Mouse (Mus musculus) limb, embryonic 14.5 days (tissue): Measurements from ENCODE around the gene Eif4g3. TPM values are rescaled to one million over a fixed set of nuclear protein-coding genes. Genes with fewer than 3 reads are reported as not detected.

Source experiments
- ATAC-seq: fragments of 200-750 bp; cut with Nextera tagmentation; 2 replicates; pipeline ENCODE4 v1.8.0; 2017; ENCODE audit warnings: low read depth, moderate number of reproducible peaks, moderate TSS enrichment; ENCODE audit not compliant: low FRiP score
- DNase-seq: peaks from one replicate; pipeline ENCODE4 v3.0.0-alpha.2; 2015; ENCODE audit warnings: low spot score
- H3K27ac ChIP-seq: fragments of 300-500 bp; sonication (generic); replicated peaks from 2 replicates; pipeline ENCODE4 v1.5.1; 2014; ENCODE audit warnings: low read depth, mild to moderate bottlenecking, low read length, moderate library complexity, mixed read lengths
- H3K27me3 ChIP-seq: fragments of 300-500 bp; sonication (generic); 2 replicates; pipeline ENCODE4 v1.6.1; 2014; ENCODE audit warnings: low read length, mixed read lengths; ENCODE audit not compliant: control insufficient read depth, insufficient read depth
- H3K36me3 ChIP-seq: fragments of 300-500 bp; sonication (generic); 2 replicates; pipeline ENCODE4 v1.6.1; 2014; ENCODE audit warnings: mild to moderate bottlenecking, low read length, moderate library complexity, mixed read lengths; ENCODE audit not compliant: control insufficient read depth, insufficient read depth
- H3K4me1 ChIP-seq: fragments of 300-500 bp; sonication (generic); 2 replicates; pipeline ENCODE4 v1.6.1; 2014; ENCODE audit warnings: antibody characterized with exemption, low read length, mixed read lengths; ENCODE audit not compliant: control insufficient read depth, insufficient read depth
- H3K4me2 ChIP-seq: fragments of 300-500 bp; sonication (generic); replicated peaks from 2 replicates; pipeline ENCODE4 v1.6.1; 2014; ENCODE audit warnings: low read depth, mild to moderate bottlenecking, low read length, moderate library complexity; ENCODE audit not compliant: severe bottlenecking
- H3K4me3 ChIP-seq: fragments of 300-500 bp; sonication (generic); replicated peaks from 2 replicates; pipeline ENCODE4 v1.5.1; 2014; ENCODE audit warnings: low read length
- H3K9ac ChIP-seq: fragments of 300-500 bp; sonication (generic); 2 replicates; pipeline ENCODE4 v1.6.1; 2014; ENCODE audit warnings: mild to moderate bottlenecking, low read depth, low read length, moderate library complexity; ENCODE audit not compliant: severe bottlenecking
- H3K9me3 ChIP-seq: fragments of 300-500 bp; sonication (generic); 2 replicates; pipeline ENCODE4 v1.6.1; 2016; ENCODE audit warnings: low read length; ENCODE audit not compliant: control insufficient read depth
- POLR2A ChIP-seq: fragments of 200-500 bp; IDR thresholded peaks from 2 replicates; pipeline ENCODE4 v1.8.0; 2012; ENCODE audit warnings: inconsistent platforms, mild to moderate bottlenecking, moderate library complexity, borderline replicate concordance; ENCODE audit not compliant: insufficient read depth, insufficient read length; ENCODE audit errors: extremely low read depth
- WGBS: fragments of 180-500 bp; shearing (Covaris S2); extraction: QIAGEN DNeasy Blood & Tissue Kit; methylation state at CpG from one replicate; pipeline ENCODE4 v1.1.7; 2014; 5-methylcytosine and 5-hydroxymethylcytosine counted together
- polyA plus RNA-seq, 2 experiments: library from polyadenylated mRNA; depleted of rRNA in 1 of 2; stranded (reverse) in 1 of 2; unstranded in 1 of 2; fragments of >200 nt; fragmentation: Nextera tagmentation in 1 of 2; extraction: Ambion mirVana in 1 of 2; gene quantifications; 2 replicates each; pipeline versions ENCODE4 v1.2.1 to v1.2.3; 2012 to 2014

Gene Eif4g3
- polyA plus RNA-seq, 2 experiments, result 38.7 to 106 TPM

DNA sequence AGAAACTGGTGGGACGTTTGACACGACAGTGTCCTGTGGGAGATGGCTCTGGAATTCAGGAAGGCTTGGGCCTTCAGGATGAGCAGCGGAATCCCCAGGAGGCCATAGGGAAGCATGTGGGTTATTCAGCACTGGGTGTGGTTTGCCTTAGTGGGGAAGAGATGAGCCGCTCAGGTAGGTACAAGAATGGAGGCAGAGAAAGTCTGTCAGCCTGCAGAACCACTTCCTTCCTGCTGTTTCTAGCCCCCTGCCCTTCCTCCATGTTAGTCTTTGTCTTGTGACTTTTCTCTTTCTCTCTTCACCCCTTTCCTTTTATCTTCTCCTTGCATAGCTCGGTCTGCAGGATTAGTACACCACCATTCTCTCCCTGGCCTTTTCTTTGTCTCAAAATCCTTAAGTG lies 229.6 kb downstream of the Eif4g3 start:
- Histone ChIP-seq H3K4me3 (no peak overlapping the region), H3K9ac (no peak overlapping the region), H3K27ac (no peak overlapping the region), H3K9me3 (no peaks in the 10 kb centered on the region), H3K36me3 (peaks cover 79% of the 10 kb centered on the region), H3K4me2 (no peak overlapping the region), H3K27me3 (no peaks in the 10 kb centered on the region), H3K4me1 (peaks cover 10% of the 10 kb centered on the region; the same call in 1 of the 2 replicates)
- no peak for ATAC-seq
- TF ChIP-seq POLR2A, result no peak
- no peak for DNase-seq
- WGBS, result 89% methylated on average over 5 of the region's 5 CpGs

DNA sequence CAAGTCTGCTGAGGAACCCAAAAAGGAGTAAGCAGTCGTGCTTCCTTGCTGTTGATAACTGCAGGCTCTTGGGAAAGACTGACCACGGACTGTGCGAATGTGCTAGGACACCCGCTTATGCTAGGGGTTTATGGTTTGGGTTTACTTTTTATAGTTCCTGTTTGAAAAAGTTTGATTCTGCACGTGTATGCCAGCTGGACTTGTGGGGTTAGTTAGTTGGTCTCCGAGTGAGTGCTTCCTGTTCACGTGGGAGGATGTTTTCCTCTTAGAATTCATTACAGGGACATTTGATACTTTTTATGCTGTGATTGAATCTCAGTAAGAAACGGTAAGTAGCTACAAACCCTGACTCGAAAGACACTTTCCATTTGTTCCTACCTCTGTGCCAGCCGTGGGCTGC lies 230.8 kb downstream of the Eif4g3 start:
- DNase-seq (no peak), ATAC-seq (no peak)
- WGBS, result 55% methylated on average over 10 of the region's 10 CpGs
- no peak for TF ChIP-seq POLR2A
- Histone ChIP-seq H3K4me3 (no peak overlapping the region), H3K9ac (no peak overlapping the region), H3K4me1 (peaks cover 5% of the 10 kb centered on the region; the same call in 1 of the 2 replicates), H3K4me2 (no peak overlapping the region), H3K36me3 (peaks cover 84% of the 10 kb centered on the region), H3K27me3 (no peaks in the 10 kb centered on the region), H3K27ac (no peak overlapping the region), H3K9me3 (no peaks in the 10 kb centered on the region)

DNA sequence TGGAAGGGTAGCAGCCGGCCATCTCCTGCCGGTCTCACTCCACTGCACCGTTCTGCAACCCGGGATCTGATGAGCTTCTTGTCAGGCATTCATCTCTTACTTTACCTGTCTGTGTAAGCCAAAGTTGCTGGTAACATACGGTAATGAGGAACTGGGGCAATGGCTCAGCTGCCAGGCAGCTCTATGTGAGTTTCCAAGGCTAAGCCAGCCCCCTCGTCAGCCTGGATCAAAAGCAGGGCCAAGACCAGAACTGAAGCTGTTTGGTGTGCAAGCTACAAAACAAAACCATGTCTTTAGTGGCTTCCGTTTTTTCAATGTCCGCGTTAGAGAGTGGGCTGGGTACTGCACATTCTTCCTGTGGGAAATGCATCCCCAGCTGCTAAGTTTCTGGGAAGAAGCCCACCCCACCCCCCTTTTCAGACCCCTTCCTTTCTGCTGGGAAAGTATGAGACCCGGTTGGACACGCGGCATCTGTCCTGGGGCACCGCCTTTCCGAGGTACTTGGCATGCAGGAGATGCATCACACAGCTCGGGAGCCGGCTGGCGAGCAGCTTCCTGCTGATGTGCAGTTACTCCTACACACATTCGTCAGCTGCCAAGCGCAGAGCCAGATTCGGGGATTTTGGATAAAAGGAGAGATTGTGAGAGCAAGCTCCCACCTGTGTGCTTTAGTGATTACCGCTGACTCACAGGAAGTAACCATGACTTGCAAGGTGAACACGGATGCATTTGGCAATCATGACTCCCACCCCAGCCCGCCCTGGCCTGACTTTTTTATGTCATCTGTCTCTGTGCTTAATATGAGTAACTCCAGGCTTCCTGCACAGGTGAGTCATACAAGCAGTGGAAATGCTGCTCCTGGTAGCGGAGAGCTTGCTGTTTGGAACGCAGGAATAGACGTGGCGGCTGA lies 254.2 kb downstream of the Eif4g3 start:
- Histone ChIP-seq H3K36me3 (peaks cover 57% of the 10 kb centered on the region), H3K9me3 (no peaks in the 10 kb centered on the region), H3K4me2 (no peak overlapping the region), H3K27me3 (peaks cover 5% of the 10 kb centered on the region; the same call in 1 of the 2 replicates), H3K4me1 (peaks cover 19% of the 10 kb centered on the region), H3K27ac (no peak overlapping the region), H3K9ac (no peak overlapping the region), H3K4me3 (no peak overlapping the region)
- WGBS, result 75% methylated on average over 27 of the region's 27 CpGs
- TF ChIP-seq POLR2A, result no peak
- ATAC-seq, result no peak
- no peak for DNase-seq

DNA sequence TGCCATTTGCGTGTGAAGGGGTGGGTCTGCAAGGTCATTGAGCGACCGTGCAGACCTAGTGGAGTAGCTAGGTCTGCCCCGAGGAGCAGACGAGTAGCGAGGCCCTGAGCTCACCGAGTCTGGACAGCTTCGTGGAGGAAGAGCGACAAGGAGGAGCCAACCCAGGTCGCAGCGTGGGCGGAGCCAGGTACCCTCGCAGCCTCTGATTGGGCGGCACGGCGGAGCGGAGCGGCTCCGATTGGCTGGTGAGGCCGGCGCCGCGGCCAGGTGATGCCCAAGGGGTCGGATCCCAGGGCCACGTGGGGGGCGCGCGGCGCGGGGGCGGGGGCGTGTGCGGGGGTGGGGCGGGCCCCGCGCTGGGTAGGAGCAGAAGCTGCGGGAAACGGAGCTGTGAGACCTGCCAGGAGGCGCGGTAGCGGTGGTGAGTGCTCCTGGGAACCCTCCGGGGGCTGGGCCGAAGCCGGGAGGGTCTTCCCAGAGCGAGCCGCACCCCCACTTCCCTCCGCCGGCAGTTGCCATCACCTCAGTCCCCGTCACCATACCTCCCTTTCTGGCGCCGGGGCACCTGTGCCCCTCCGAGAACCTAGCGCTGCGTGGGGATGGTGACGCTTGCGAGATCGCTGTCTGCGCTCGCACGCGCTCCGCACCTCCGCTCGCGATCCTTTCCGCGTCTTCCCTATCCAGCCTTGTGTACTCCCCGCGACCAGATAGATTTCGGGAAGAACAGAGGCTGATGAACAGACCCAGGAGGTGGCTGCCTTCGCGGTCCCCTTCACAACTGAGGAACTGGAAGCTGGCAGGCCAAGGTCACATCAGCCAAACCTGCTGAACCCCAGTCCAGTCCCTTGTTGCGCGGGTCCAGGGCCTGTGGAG lies 257.5 kb downstream of the Eif4g3 start, which contains the start of the genes Sh2d5 and Kif17:
Gene Sh2d5 (plus strand): TSS at position 316 of the 873 bp plus-strand sequence.
Gene Kif17 (plus strand): TSS at position 348 of the 873 bp plus-strand sequence.
- no peak for TF ChIP-seq POLR2A
- ATAC-seq (peak; percentile 84), DNase-seq (peak; percentile 70)
- under 1% methylated on average over 54 of the region's 74 CpGs for WGBS
- Histone ChIP-seq H3K4me3 (peak within 1 kb of the TSS; percentile 50), H3K4me2 (peak within 1 kb of the TSS; percentile 99), H3K4me1 (peaks cover 24% of the 10 kb centered on the region), H3K36me3 (peaks cover 25% of the 10 kb centered on the region), H3K9ac (peak within 1 kb of the TSS; percentile 38), H3K27me3 (peaks cover 11% of the 10 kb centered on the region; the same call in 1 of the 2 replicates), H3K27ac (no peak within 1 kb of the TSS), H3K9me3 (no peaks in the 10 kb centered on the region)

DNA sequence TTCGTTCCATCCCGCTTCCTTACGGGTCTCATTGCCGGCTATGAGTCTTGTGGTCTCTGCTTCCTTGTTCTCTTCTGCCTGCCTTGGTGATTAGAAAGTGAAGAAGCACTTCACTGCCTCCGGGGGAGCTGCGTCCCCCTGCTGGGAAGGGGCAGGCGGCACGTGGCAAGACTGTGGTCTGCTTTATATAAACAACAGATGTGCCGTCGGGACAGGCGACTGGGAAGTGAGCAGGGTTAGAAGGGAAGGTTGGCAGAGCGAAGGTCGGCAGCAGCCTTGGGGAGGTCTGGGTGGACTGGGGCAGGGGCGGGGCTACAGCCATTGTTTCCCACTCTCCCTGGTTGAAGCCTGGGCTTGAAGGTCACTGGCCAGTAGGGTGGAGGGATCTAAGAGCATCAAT lies 259.0 kb downstream of the Eif4g3 start:
- ATAC-seq (no peak), DNase-seq (no peak)
- under 1% methylated on average over 14 of the region's 14 CpGs for WGBS
- Histone ChIP-seq H3K9ac (no peak overlapping the region), H3K4me1 (peaks cover 24% of the 10 kb centered on the region), H3K36me3 (peaks cover 11% of the 10 kb centered on the region), H3K27me3 (peaks cover 11% of the 10 kb centered on the region; the same call in 1 of the 2 replicates), H3K4me3 (peak overlapping the region; percentile 18), H3K4me2 (peak overlapping the region; percentile 45), H3K27ac (no peak overlapping the region), H3K9me3 (no peaks in the 10 kb centered on the region)
- no peak for TF ChIP-seq POLR2A
